Mouse (Mus musculus) midbrain, embryonic 11.5 days (tissue): ENCODE data around the gene Ptges. TPM values are rescaled to one million over a fixed set of nuclear protein-coding genes. Genes with fewer than 3 reads are reported as not detected.

ENCODE experiments used
- ATAC-seq: fragments of 200-750 bp; cut with Nextera tagmentation; 2 replicates; pipeline ENCODE4 v1.8.0; 2017; ENCODE audit warnings: moderate TSS enrichment, moderate library complexity; ENCODE audit not compliant: low FRiP score
- DNase-seq: peaks from one replicate; pipeline ENCODE4 v3.0.0; 2015; ENCODE audit warnings: low spot score; ENCODE audit errors: missing footprints
- H3K27ac ChIP-seq: fragments of 300-500 bp; sonication (generic); 2 replicates; pipeline ENCODE4 v1.5.1; 2014; ENCODE audit warnings: low read depth, low read length
- H3K27me3 ChIP-seq: fragments of 300-500 bp; sonication (generic); 2 replicates; pipeline ENCODE4 v1.6.1; 2014; ENCODE audit warnings: mild to moderate bottlenecking, low read length, moderate library complexity, mixed read lengths; ENCODE audit not compliant: control insufficient read depth, insufficient read depth
- H3K36me3 ChIP-seq: fragments of 300-500 bp; sonication (generic); 2 replicates; pipeline ENCODE4 v1.6.1; 2014; ENCODE audit warnings: mild to moderate bottlenecking, low read length, moderate library complexity, mixed read lengths; ENCODE audit not compliant: control insufficient read depth, insufficient read depth
- H3K4me1 ChIP-seq: fragments of 300-500 bp; sonication (generic); 2 replicates; pipeline ENCODE4 v1.6.1; 2014; ENCODE audit warnings: low read length; ENCODE audit not compliant: control insufficient read depth, insufficient read depth
- H3K4me2 ChIP-seq: fragments of 300-500 bp; sonication (generic); 2 replicates; pipeline ENCODE4 v1.6.1; 2014; ENCODE audit warnings: mild to moderate bottlenecking, moderate library complexity
- H3K4me3 ChIP-seq: fragments of 300-500 bp; sonication (generic); 2 replicates; pipeline ENCODE4 v1.5.1; 2014; ENCODE audit warnings: low read depth, low read length
- H3K9ac ChIP-seq: fragments of 300-500 bp; sonication (generic); 2 replicates; pipeline ENCODE4 v1.6.1; 2014; ENCODE audit warnings: low read length
- H3K9me3 ChIP-seq: fragments of 300-500 bp; sonication (generic); 2 replicates; pipeline ENCODE4 v1.6.1; 2016; ENCODE audit warnings: low read length; ENCODE audit not compliant: control insufficient read depth
- WGBS: fragments of 180-500 bp; shearing (Covaris S2); extraction: QIAGEN DNeasy Blood & Tissue Kit; methylation state at CpG from one replicate; pipeline ENCODE4 v1.1.7; 2014; 5-methylcytosine and 5-hydroxymethylcytosine counted together
- polyA plus RNA-seq: library from polyadenylated mRNA; unstranded; fragments of >200 nt; fragmentation: Nextera tagmentation; extraction: Ambion mirVana; gene quantifications from 2 replicates; pipeline ENCODE4 v1.2.1, GENCODE M21; 2014

Gene Ptges
- polyA plus RNA-seq, 1 experiment from 2014 or later: 4.7 TPM

DNA sequence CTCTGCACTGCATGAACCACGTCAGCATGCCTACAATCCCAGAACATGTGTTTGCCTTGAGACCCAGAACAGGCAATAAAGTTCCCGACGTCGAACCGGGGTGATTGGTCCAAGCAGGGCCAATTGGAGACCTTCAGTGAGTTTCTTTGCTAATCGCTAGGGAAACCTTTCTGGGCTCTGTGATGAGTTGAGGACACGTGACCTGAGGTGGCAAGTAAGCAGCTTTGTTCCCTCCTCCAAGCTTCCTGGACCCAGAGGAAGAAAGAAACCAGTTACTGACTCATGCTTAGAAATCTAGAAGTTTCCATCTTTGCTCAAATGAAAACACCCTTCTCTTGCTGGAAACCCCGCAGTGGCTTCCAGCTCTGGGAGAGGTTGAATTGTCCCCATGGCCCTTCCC is 16.6 kb downstream of the Ptges start:
- no peak for DNase-seq
- 85% methylated on average over 8 of the region's 8 CpGs for WGBS
- Histone ChIP-seq H3K27ac (no peak overlapping the region), H3K4me2 (no peak overlapping the region), H3K36me3 (no peaks in the 10 kb centered on the region), H3K9ac (no peak overlapping the region), H3K4me3 (no peak overlapping the region), H3K27me3 (no peaks in the 10 kb centered on the region), H3K9me3 (no peaks in the 10 kb centered on the region), H3K4me1 (no peaks in the 10 kb centered on the region)
- no peak for ATAC-seq

DNA sequence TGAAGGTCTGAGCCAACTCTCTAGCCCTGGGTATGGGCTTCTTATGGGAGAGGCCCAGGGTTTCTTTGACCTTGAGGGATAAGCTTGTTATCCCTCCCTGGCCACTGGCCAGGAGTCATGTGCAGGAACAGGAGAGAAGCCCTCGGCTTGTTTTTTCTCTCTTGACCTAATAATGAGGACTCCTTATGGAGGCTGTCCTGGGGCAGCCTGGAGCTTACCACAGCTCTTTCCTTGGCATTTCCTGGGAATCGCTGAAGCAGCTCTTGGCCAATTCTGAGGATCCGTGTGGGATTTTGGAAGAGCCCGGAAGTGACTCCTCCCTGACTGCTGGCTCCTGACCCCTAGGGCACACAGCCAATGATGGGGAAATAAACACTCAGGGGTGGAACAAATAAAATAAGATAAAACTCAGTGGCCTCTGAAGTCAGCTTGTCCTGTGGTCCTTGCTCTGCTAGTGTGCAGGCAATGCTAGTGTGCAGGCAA is 17.3 kb downstream of the Ptges start:
- ATAC-seq (no peak), DNase-seq (no peak)
- Histone ChIP-seq H3K4me3 (no peak overlapping the region), H3K9ac (no peak overlapping the region), H3K27me3 (no peaks in the 10 kb centered on the region), H3K36me3 (no peaks in the 10 kb centered on the region), H3K4me1 (no peaks in the 10 kb centered on the region), H3K27ac (no peak overlapping the region), H3K9me3 (no peaks in the 10 kb centered on the region), H3K4me2 (no peak overlapping the region)
- 65% methylated on average over 4 of the region's 4 CpGs for WGBS

DNA sequence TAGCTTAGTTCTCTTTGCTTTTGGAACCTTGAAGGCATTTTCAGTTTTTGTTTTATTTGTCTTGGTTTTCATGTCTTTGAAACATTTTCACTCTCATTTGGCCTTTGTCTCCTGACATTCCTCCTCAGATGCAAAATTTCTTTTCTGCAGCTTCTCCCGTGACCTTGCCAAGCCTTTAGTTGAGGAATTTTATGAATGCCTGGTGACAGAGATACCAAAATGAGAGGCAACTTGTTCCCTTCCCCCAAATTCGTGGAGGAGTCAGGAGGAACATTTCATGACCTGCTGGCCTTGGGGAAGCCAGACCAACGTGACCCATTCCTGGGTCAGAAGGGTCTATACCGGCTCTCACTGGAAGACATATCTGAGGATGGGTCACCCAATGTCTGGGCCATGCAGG is 23.0 kb downstream of the Ptges start:
- Histone ChIP-seq H3K27ac (no peak overlapping the region), H3K4me1 (peaks cover 12% of the 10 kb centered on the region), H3K4me2 (no peak overlapping the region), H3K9me3 (no peaks in the 10 kb centered on the region), H3K9ac (no peak overlapping the region), H3K4me3 (no peak overlapping the region), H3K36me3 (no peaks in the 10 kb centered on the region), H3K27me3 (peaks cover 5% of the 10 kb centered on the region; the same call in 1 of the 2 replicates)
- 81% methylated on average over 4 of the region's 4 CpGs for WGBS
- ATAC-seq (no peak), DNase-seq (peak; percentile 60)

DNA sequence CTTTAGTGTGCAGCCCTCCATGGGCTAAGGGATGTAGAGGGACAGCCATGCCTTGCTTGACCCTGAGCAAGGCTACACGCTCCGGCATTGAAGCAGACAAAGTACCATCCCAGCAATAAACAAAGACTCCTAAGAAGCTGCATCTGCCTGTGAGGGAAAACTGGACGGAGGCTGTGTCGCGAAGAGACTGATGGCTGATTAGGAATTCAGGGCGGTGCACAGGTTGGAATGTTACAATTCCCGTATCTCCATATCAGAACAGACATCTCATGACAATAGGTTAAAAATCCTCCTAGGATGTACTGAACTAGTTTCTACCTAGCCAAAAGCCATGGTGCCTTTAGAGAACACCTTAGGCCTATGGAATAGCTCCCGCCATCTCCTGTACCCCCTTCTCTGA is 23.8 kb downstream of the Ptges start:
- peaks cover 5% of the 10 kb centered on the region; the same call in 1 of the 2 replicates for H3K27me3 ChIP-seq
- H3K4me1 ChIP-seq: peaks cover 14% of the 10 kb centered on the region
- WGBS: 81% methylated on average over 8 of the region's 8 CpGs
- no peak overlapping the region for H3K27ac ChIP-seq
- H3K9me3 ChIP-seq: no peaks in the 10 kb centered on the region
- DNase-seq (no peak), ATAC-seq (no peak)
- H3K4me2 ChIP-seq: no peak overlapping the region
- no peak overlapping the region for H3K9ac ChIP-seq
- H3K4me3 ChIP-seq: no peak overlapping the region
- no peaks in the 10 kb centered on the region for H3K36me3 ChIP-seq

DNA sequence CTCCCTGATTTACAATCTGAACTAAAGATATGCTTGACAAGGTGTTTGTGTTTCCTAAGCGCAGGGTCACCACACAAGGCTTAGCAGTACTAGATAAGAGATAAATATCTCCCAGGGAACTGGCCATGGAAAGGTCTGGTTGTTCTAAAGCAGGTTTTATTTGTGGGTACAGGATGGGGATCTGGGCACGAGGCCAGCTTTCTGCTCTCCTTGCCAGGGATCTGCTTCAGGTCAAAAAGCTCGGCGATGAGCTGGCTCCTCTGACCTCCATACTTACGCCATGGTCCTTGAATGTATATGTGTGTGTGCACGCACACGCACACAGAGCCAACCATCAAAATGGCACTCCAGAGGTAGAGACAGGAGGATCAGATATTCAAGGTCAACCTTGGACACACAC is 24.7 kb downstream of the Ptges start:
- H3K9me3 ChIP-seq: no peaks in the 10 kb centered on the region
- H3K4me2 ChIP-seq: no peak overlapping the region
- no peak for ATAC-seq
- WGBS: 91% methylated on average over 7 of the region's 7 CpGs
- H3K27me3 ChIP-seq: peaks cover 5% of the 10 kb centered on the region; the same call in 1 of the 2 replicates
- no peak overlapping the region for H3K4me3 ChIP-seq
- peaks cover 14% of the 10 kb centered on the region for H3K4me1 ChIP-seq
- no peak overlapping the region for H3K9ac ChIP-seq
- peak; percentile 47 for DNase-seq
- no peaks in the 10 kb centered on the region for H3K36me3 ChIP-seq
- H3K27ac ChIP-seq: no peak overlapping the region

DNA sequence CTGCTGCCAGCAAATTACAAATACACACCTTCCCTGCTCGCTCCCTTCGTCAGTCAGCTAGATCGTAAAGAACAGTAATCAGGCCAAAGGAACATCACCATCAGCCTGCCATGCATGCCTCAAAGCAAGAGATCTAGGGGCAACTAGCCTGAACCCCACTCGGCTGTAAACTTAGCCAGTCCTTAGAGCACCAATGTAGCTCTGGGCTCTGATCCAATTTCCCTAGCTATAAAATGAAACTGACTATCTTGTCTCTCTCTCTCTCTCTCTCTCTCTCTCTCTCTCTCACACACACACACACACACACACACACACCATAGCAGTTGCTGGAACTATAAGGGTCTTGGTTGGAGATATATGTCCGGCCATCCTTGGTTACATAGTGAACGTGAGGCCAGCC is 25.4 kb downstream of the Ptges start:
- no peaks in the 10 kb centered on the region for H3K36me3 ChIP-seq
- peaks cover 5% of the 10 kb centered on the region; the same call in 1 of the 2 replicates for H3K27me3 ChIP-seq
- H3K4me3 ChIP-seq: no peak overlapping the region
- no peak overlapping the region for H3K27ac ChIP-seq
- WGBS: 88% methylated on average over 6 of the region's 6 CpGs
- H3K4me2 ChIP-seq: no peak overlapping the region
- peaks cover 14% of the 10 kb centered on the region for H3K4me1 ChIP-seq
- H3K9me3 ChIP-seq: no peaks in the 10 kb centered on the region
- ATAC-seq (no peak), DNase-seq (peak; percentile 53)
- H3K9ac ChIP-seq: no peak overlapping the region

DNA sequence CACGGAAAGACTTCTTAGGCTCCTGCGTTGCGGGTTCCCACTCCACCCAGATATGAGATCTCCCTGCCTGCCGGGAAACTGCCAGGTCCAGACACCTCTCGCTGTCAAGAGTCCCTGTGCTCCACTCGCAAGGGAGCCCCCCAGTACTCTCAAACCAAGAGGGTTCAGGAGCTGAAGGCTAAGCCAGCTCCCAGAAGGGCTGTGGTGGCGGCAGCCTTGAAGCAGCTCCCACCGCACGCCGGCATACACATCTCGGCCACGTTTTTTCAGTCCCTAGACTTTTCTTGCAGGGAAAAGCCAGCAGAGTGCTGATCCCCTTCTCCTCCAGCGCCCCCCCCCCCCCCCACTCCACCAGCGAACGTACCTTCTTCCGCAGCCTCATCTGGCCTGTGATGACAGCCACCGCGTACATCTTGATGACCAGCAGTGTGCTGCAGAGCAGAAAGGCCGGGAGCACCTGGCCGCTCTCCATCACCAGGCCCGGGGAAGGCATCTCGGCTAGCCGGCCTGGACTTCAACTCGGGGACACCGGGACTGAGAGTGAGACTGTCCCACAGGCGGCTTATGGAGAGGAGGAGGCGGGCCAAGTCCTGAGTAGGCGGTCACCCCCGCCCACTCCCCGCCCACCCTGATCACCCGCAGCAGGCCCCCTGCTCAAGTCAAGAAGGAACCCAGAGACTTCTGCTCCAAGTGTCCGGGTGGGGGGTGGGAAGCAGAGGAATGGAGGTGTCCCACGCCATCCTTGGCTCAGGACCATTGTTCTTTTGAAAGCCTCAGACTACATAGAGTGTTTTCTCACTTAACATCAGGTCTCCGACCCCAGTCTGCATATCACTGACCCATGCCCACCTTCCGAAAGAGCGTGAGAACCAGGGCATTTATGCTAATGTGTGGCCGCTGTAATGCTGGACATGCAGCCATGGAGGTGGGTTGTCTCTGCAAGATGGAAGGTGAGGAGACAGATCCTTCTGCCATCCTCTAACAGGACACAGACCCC is 26.6 kb downstream of the Ptges start:
- Histone ChIP-seq H3K27ac (no peak overlapping the region), H3K36me3 (no peaks in the 10 kb centered on the region), H3K9me3 (no peaks in the 10 kb centered on the region), H3K4me1 (peaks cover 14% of the 10 kb centered on the region), H3K4me3 (peak overlapping the region; percentile 39), H3K4me2 (peak overlapping the region; percentile 67), H3K27me3 (peaks cover 5% of the 10 kb centered on the region; the same call in 1 of the 2 replicates), H3K9ac (peak overlapping the region; percentile 61)
- 9% methylated on average over 35 of the region's 37 CpGs for WGBS
- peak; percentile 62; the same call in 1 of the 2 replicates for ATAC-seq
- peak; percentile 89 for DNase-seq

DNA sequence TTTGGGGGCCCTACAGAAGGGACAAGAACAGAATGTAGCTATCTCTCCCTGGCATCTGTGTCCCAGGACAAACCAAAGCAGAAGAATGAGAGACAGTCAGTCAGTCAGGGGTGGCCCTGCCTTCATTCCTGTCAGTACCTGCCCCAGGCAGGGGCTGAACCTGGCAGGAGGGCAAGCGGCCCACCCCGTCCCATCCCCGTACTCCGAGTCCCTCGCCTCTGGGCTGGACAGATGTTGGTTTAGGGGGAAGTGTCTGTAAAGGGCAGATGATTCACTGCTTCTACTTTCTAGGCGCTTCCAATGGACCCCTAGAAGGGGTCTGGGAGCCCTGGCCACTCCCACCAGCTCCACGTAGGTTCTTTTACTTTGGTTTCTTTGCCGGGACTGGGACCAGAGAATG is 27.4 kb downstream of the Ptges start:
- 36% methylated on average over 8 of the region's 8 CpGs for WGBS
- ATAC-seq (no peak), DNase-seq (peak; percentile 66)
- Histone ChIP-seq H3K27me3 (peaks cover 5% of the 10 kb centered on the region; the same call in 1 of the 2 replicates), H3K27ac (no peak overlapping the region), H3K4me1 (peaks cover 14% of the 10 kb centered on the region), H3K36me3 (no peaks in the 10 kb centered on the region), H3K9ac (peak overlapping the region; percentile 61; the same call in 1 of the 2 replicates), H3K4me3 (peak overlapping the region; percentile 39), H3K9me3 (no peaks in the 10 kb centered on the region), H3K4me2 (peak overlapping the region; percentile 67)

DNA sequence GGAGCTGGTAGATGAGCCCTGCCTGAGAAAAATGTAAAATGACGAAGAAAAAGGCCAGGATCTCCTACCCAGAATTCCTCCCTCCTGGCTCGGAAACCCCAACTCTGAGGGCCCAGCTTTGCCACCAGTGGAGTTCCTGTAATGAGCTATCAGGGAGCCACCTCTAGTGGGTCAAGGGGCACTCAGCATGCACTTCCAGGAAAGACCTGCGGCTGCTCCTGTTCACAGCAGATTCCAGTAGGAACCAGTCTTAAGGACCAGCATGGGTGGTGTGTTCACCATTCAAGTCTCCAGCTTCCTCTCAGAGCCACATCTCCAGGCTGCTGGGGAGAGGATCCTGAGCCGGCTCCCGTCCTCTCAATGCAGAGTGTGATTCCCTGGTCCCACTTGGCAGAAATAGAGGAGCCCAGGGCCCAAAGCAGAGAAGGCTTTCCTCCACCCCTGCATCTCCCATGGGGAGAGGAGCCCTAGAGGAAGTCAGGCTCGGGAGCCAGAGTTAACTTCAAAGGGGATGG is 28.0 kb downstream of the Ptges start:
- 62% methylated on average over 6 of the region's 6 CpGs for WGBS
- Histone ChIP-seq H3K9ac (no peak overlapping the region), H3K4me2 (no peak overlapping the region)

More for the DNA sequence above, 28.0 kb downstream of the Ptges start:
- H3K4me3 ChIP-seq: no peak overlapping the region
- no peak overlapping the region for H3K27ac ChIP-seq
- peak; percentile 82 for DNase-seq
- H3K9me3 ChIP-seq: no peaks in the 10 kb centered on the region
- H3K27me3 ChIP-seq: peaks cover 5% of the 10 kb centered on the region; the same call in 1 of the 2 replicates
- H3K36me3 ChIP-seq: no peaks in the 10 kb centered on the region
- no peak for ATAC-seq
- peaks cover 14% of the 10 kb centered on the region for H3K4me1 ChIP-seq
